Mouse (Mus musculus) MEL (cell line): ENCODE data around the gene Nfasc. TPM values are rescaled to one million over a fixed set of nuclear protein-coding genes. Genes with fewer than 3 reads are reported as not detected.

Source experiments
- DNase-seq: peaks from one replicate; pipeline ENCODE4 v3.0.0; 2011; ENCODE audit warnings: low read depth, low spot score
- H3K27ac ChIP-seq: 2 replicates; pipeline ENCODE4 v1.5.1; 2012; ENCODE audit warnings: low read depth, mild to moderate bottlenecking, control low read depth, low read length, moderate library complexity; ENCODE audit not compliant: control insufficient read depth
- H3K27me3 ChIP-seq, 2 experiments: fragments of 150-350 bp in 1 of 2; sonication (generic) in 1 of 2; 2 replicates each; pipeline ENCODE4 v1.6.1; 2012; ENCODE audit warnings: low read length in 2 of 2, mild to moderate bottlenecking in 2 of 2, improper control_type of control experiment in 1 of 2, moderate library complexity in 1 of 2; ENCODE audit not compliant: insufficient read depth in 2 of 2, control insufficient read depth in 1 of 2
- H3K36me3 ChIP-seq, 2 experiments: 2 replicates each; pipeline ENCODE4 v1.6.1; 2012 to 2014; ENCODE audit warnings: low read length in 2 of 2, improper control_type of control experiment in 1 of 2, inconsistent platforms in 1 of 2, mild to moderate bottlenecking in 1 of 2; ENCODE audit not compliant: insufficient read depth in 2 of 2, control insufficient read depth in 1 of 2
- H3K4me1 ChIP-seq, 2 experiments: fragments of 150-350 bp in 1 of 2; sonication (generic) in 1 of 2; 2 replicates each; pipeline ENCODE4 v1.6.1; 2012; ENCODE audit warnings: low read length in 2 of 2, improper control_type of control experiment in 1 of 2, mild to moderate bottlenecking in 1 of 2; ENCODE audit not compliant: insufficient read depth in 2 of 2, control insufficient read depth in 1 of 2
- H3K4me3 ChIP-seq, 2 experiments: fragments of 150-350 bp in 1 of 2; sonication (generic) in 1 of 2; 2 replicates each; pipeline ENCODE4 v1.5.1; 2012; ENCODE audit warnings: low read depth in 2 of 2, low read length in 2 of 2, mild to moderate bottlenecking in 2 of 2, moderate library complexity in 2 of 2, control low read depth in 1 of 2, improper control_type of control experiment in 1 of 2; ENCODE audit not compliant: control insufficient read depth in 1 of 2, insufficient read depth in 1 of 2
- H3K79me2 ChIP-seq: 2 replicates; pipeline ENCODE4 v1.6.1; 2012; ENCODE audit warnings: mild to moderate bottlenecking, low read length, moderate library complexity; ENCODE audit not compliant: control insufficient read depth, poor library complexity, insufficient read depth
- H3K9ac ChIP-seq: 2 replicates; pipeline ENCODE4 v1.6.1; 2012; ENCODE audit warnings: low read depth, mild to moderate bottlenecking, control low read depth, low read length, moderate library complexity; ENCODE audit not compliant: control insufficient read depth, poor library complexity, severe bottlenecking
- H3K9me3 ChIP-seq: fragments of 150-350 bp; sonication (generic); replicated peaks from 2 replicates; pipeline ENCODE4 v1.6.1; 2012; ENCODE audit warnings: mild to moderate bottlenecking, low read length, improper control_type of control experiment, moderate library complexity; ENCODE audit not compliant: insufficient read depth
- CHD2 ChIP-seq: IDR thresholded peaks from 2 replicates; pipeline ENCODE4 v1.6.1; 2011; ENCODE audit warnings: low read length, improper control_type of control experiment
- CTCF ChIP-seq, 3 experiments: IDR thresholded peaks in 2 of 3; conservative IDR thresholded peaks in 1 of 3; 2 replicates each; pipeline ENCODE4 v1.5.1; 2011 to 2012; ENCODE audit warnings: low read length in 3 of 3, low read depth in 2 of 3, mild to moderate bottlenecking in 2 of 3, improper control_type of control experiment in 1 of 3, inconsistent platforms in 1 of 3, mixed read lengths in 1 of 3, moderate library complexity in 1 of 3; ENCODE audit not compliant: control insufficient read depth in 1 of 3, insufficient read depth in 1 of 3, poor library complexity in 1 of 3, severe bottlenecking in 1 of 3
- EP300 ChIP-seq, 2 experiments: IDR thresholded peaks; 2 replicates each; pipeline ENCODE4 v1.6.1; 2011; ENCODE audit warnings: improper control_type of control experiment in 2 of 2, low read length in 2 of 2, low read depth in 1 of 2, mild to moderate bottlenecking in 1 of 2
- GABPA ChIP-seq: IDR thresholded peaks from 2 replicates; pipeline ENCODE4 v1.6.1; 2012; ENCODE audit warnings: low read depth, mild to moderate bottlenecking, inconsistent platforms, low read length, improper control_type of control experiment, moderate library complexity
- HCFC1 ChIP-seq: IDR thresholded peaks from 2 replicates; pipeline ENCODE4 v1.6.1; 2012; ENCODE audit warnings: low read depth, mild to moderate bottlenecking, inconsistent platforms, low read length, improper control_type of control experiment, moderate library complexity
- KAT2A ChIP-seq: conservative IDR thresholded peaks from 2 replicates; pipeline ENCODE4 v1.6.1; 2012; ENCODE audit warnings: low read depth, low read length, improper control_type of control experiment, inconsistent platforms
- MAFK ChIP-seq: IDR thresholded peaks from 2 replicates; pipeline ENCODE4 v1.6.1; 2011; ENCODE audit warnings: low read depth, mild to moderate bottlenecking, low read length, improper control_type of control experiment, borderline replicate concordance
- MAX ChIP-seq: IDR thresholded peaks from 2 replicates; pipeline ENCODE4 v1.6.1; 2011; ENCODE audit warnings: low read length, improper control_type of control experiment
- MAZ ChIP-seq: IDR thresholded peaks from 2 replicates; pipeline ENCODE4 v1.6.1; 2012; ENCODE audit warnings: low read depth, mild to moderate bottlenecking, inconsistent platforms, low read length, improper control_type of control experiment
- MXI1 ChIP-seq: IDR thresholded peaks from 2 replicates; pipeline ENCODE4 v1.6.1; 2011; ENCODE audit warnings: mild to moderate bottlenecking, low read depth, low read length, improper control_type of control experiment
- MYC ChIP-seq: IDR thresholded peaks from 2 replicates; pipeline ENCODE4 v1.6.1; 2011; ENCODE audit warnings: low read depth, mild to moderate bottlenecking, low read length, improper control_type of control experiment, moderate library complexity
- POLR2A ChIP-seq, 2 experiments: IDR thresholded peaks; 2 replicates each; pipeline ENCODE4 v1.6.1; 2011 to 2012; ENCODE audit warnings: low read length in 2 of 2, mild to moderate bottlenecking in 2 of 2, control low read depth in 1 of 2, improper control_type of control experiment in 1 of 2, low read depth in 1 of 2, moderate library complexity in 1 of 2; ENCODE audit not compliant: control insufficient read depth in 1 of 2, insufficient read depth in 1 of 2, poor library complexity in 1 of 2
- POLR2AphosphoS2 ChIP-seq: IDR thresholded peaks from 2 replicates; pipeline ENCODE4 v1.6.1; 2011; ENCODE audit warnings: low read length, improper control_type of control experiment
- RCOR1 ChIP-seq: IDR thresholded peaks from 2 replicates; pipeline ENCODE4 v1.6.1; 2012; ENCODE audit warnings: low read depth, mild to moderate bottlenecking, inconsistent platforms, low read length, improper control_type of control experiment
- TAL1 ChIP-seq: IDR thresholded peaks from 2 replicates; pipeline ENCODE4 v1.6.1; 2012; ENCODE audit warnings: mild to moderate bottlenecking, inconsistent platforms, low read length, moderate library complexity, mixed read lengths
- UBTF ChIP-seq: IDR thresholded peaks from 2 replicates; pipeline ENCODE4 v1.6.1; 2012; ENCODE audit warnings: low read depth, mild to moderate bottlenecking, inconsistent platforms, low read length, improper control_type of control experiment, moderate library complexity, borderline replicate concordance; ENCODE audit not compliant: insufficient read depth
- USF1 ChIP-seq: IDR thresholded peaks from 2 replicates; pipeline ENCODE4 v1.6.1; 2014; ENCODE audit warnings: low read depth, mild to moderate bottlenecking, inconsistent platforms, low read length, improper control_type of control experiment, moderate library complexity
- USF2 ChIP-seq, 2 experiments: IDR thresholded peaks; 2 replicates each; pipeline ENCODE4 v1.6.1; 2011 to 2012; ENCODE audit warnings: improper control_type of control experiment in 2 of 2, low read length in 2 of 2, borderline replicate concordance in 1 of 2, inconsistent platforms in 1 of 2, low read depth in 1 of 2, mild to moderate bottlenecking in 1 of 2; ENCODE audit not compliant: insufficient read depth in 1 of 2
- ZNF384 ChIP-seq: IDR thresholded peaks from 2 replicates; pipeline ENCODE4 v1.6.1; 2012; ENCODE audit warnings: low read depth, mild to moderate bottlenecking, inconsistent platforms, low read length, improper control_type of control experiment
- polyA plus RNA-seq, 2 experiments: library from polyadenylated mRNA; stranded (reverse) in 1 of 2; unstranded in 1 of 2; fragments of >175 nt in 1 of 2; fragments of >200 nt in 1 of 2; gene quantifications; 2 replicates each; pipeline versions ENCODE4 v1.2.1 to v1.2.4; 2012; ENCODE audit warnings: low replicate concordance in 2 of 2, low read depth in 1 of 2; ENCODE audit not compliant: insufficient read length in 2 of 2, insufficient read depth in 1 of 2, missing spikeins in 1 of 2
- total RNA-seq: library from RNA; depleted of rRNA; stranded (reverse); fragments of 300-350 nt; gene quantifications from 2 replicates; pipeline ENCODE4 v1.2.3, GENCODE M21; 2012

The Nfasc gene
- total and polyA plus RNA-seq, 3 experiments: not detected

DNA sequence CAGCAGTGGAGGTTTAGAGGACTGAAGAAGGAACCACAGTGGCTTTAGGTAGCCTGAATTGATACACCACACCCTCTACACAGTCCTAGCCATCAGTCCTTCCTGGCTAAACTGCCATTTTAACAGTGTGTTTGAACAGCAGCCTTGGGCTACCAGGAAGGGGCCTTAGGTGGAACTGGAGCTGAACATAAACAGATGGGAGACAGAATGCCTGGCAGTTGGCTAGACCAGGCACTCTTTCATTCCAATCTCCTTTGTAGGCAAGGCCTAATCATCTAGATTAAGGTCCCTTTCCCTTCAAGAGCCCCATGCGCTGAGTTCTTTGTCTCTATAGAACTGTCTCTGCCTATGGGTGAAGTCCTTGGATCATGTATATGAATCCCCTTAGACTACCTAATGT lies 170.0 kb downstream of the Nfasc start:
- H3K4me1 ChIP-seq: no peaks in the 10 kb centered on the region
- no peak overlapping the region for H3K4me3 ChIP-seq
- DNase-seq: no peak
- TF ChIP-seq RCOR1: no peak
- no peak for TF ChIP-seq GABPA
- H3K9ac ChIP-seq: no peak overlapping the region
- no peaks in the 10 kb centered on the region for H3K36me3 ChIP-seq
- no peak overlapping the region for H3K27ac ChIP-seq
- peaks cover 10 to 22% of the 10 kb centered on the region in 2 experiments for H3K27me3 ChIP-seq
- no peaks in the 10 kb centered on the region for H3K9me3 ChIP-seq
- H3K79me2 ChIP-seq: no peaks in the 10 kb centered on the region

DNA sequence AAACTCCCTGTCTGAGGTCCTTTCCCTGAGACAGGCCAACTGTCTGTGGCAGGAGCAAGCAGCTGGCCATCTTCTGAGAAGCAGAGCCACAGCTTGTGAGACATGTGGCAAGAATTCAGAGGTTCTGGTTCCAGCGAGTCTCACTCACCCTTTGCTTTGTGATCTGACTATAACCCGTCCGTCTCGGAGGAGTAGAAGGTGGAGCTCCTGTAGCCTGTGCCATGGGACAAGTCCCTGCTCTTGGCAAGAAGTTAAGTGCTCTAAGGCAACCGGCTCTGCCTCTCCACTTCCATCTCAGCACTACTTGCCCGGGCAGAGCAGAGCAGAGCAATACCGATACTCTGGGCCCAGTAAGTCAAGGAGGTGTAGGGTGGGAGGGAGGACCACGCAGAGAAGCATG lies 170.7 kb downstream of the Nfasc start:
- H3K27ac ChIP-seq: no peak overlapping the region
- no peak overlapping the region for H3K4me3 ChIP-seq
- DNase-seq: no peak
- TF ChIP-seq RCOR1: no peak
- TF ChIP-seq HCFC1: no peak
- no peak for TF ChIP-seq POLR2A (IDR thresholded peaks at IDR 0.05; ENCODE audit: control insufficient read depth in 1 of 2, insufficient read depth in 1 of 2, low read depth in 1 of 2, low read length in 2 of 2, poor library complexity in 1 of 2)
- TF ChIP-seq MXI1: no peak
- TF ChIP-seq TAL1: no peak
- TF ChIP-seq USF2 (IDR thresholded peaks at IDR 0.05; ENCODE audit: borderline replicate concordance in 1 of 2, insufficient read depth in 1 of 2, low read depth in 1 of 2, low read length in 2 of 2): no peak
- no peaks in the 10 kb centered on the region for H3K36me3 ChIP-seq
- H3K4me1 ChIP-seq: peaks cover 0 to 5% of the 10 kb centered on the region in 2 experiments; a peak in 2 of 4 replicates
- H3K27me3 ChIP-seq: peaks cover 10 to 20% of the 10 kb centered on the region in 2 experiments
- H3K9me3 ChIP-seq: no peaks in the 10 kb centered on the region
- H3K79me2 ChIP-seq: no peaks in the 10 kb centered on the region
- H3K9ac ChIP-seq: no peak overlapping the region

DNA sequence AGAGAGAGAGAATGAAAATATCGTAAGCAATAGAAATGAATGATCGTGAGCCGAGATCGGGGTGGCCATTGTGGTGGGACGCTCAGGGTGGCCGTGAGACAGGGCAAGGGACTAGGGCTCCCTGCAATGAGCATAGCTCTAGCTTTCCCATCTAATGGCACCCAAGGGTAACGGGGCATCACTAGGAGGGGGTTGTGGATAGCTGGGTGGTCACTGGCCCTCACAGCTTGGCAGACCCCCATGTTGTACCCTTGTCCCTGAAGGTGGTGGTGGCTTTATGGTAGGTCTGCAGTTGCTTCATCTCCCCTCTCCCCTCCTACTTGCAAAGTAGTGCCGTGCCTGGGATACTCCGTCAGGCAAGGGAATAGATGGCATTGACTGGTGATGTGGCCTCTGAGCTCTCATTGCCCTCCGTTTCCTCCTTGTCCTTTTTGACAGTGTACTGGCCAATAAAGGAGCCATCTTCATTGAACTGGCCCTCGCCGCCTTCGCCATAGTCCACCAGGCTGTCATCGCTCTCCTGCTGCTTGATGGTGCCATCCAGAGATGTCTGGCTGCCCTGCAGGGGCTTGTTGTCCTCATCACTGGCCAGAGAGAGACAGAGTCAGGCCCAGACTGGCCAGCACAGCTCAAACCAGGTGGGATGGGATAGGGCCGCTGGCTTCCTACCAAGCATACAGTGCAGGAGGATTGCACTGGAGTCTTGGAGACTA lies 171.4 kb downstream of the Nfasc start:
- Histone ChIP-seq H3K9ac (no peak overlapping the region), H3K4me1 (peaks cover 0 to 12% of the 10 kb centered on the region in 2 experiments; a peak in 2 of 4 replicates), H3K9me3 (no peaks in the 10 kb centered on the region), H3K79me2 (no peaks in the 10 kb centered on the region), H3K36me3 (no peaks in the 10 kb centered on the region; a peak in 1 of 4 replicates), H3K4me3 (no peak overlapping the region), H3K27ac (no peak overlapping the region), H3K27me3 (peaks cover 10 to 17% of the 10 kb centered on the region in 2 experiments)
- DNase-seq: no peak
- TF ChIP-seq USF1 (no peak), MAX (no peak), CTCF (IDR thresholded peaks at IDR 0.05 in 2 of 3, conservative IDR thresholded peaks at IDR 0.05 in 1 of 3; ENCODE audit: control insufficient read depth in 1 of 3, insufficient read depth in 1 of 3, low read depth in 2 of 3, low read length in 3 of 3, poor library complexity in 1 of 3, severe bottlenecking in 1 of 3) (no peak), ZNF384 (no peak), UBTF (no peak), MAZ (no peak), MAFK (no peak), HCFC1 (no peak), TAL1 (no peak), POLR2AphosphoS2 (no peak), POLR2A (IDR thresholded peaks at IDR 0.05; ENCODE audit: control insufficient read depth in 1 of 2, insufficient read depth in 1 of 2, low read depth in 1 of 2, low read length in 2 of 2, poor library complexity in 1 of 2) (no peak), KAT2A (no peak), CHD2 (no peak), EP300 (IDR thresholded peaks at IDR 0.05; ENCODE audit: low read depth in 1 of 2, low read length in 2 of 2) (no peak), MYC (no peak)
